Mouse (Mus musculus): ENCODE results near the gene Klrb1. TPM values are rescaled to one million over a fixed set of nuclear protein-coding genes. Genes with fewer than 3 reads are reported as not detected.

Gene Klrb1
- total RNA-seq, 2 experiments from 2014 or later: not detected

- no peak for DNase-seq (ENCODE audit: low spot score in 2 of 2)
Observed at GRCm38 (mm10) chr6:128736100-128736499, 13.2 kb upstream of the Klrb1 start.

- DNase-seq (ENCODE audit: low spot score in 2 of 2): no peak
Observed at GRCm38 (mm10) chr6:128734896-128735295, 12.0 kb upstream of the Klrb1 start.

GRCm38 (mm10) chr6:128733908-128734679 is 11.2 kb upstream of the Klrb1 start:
- DNase-seq (ENCODE audit: low spot score in 2 of 2): no peak

GRCm38 (mm10) chr6:128732032-128732431 is 9.2 kb upstream of the Klrb1 start:
- DNase-seq (ENCODE audit: low spot score in 2 of 2): no peak

- no peak for DNase-seq (ENCODE audit: low spot score in 2 of 2)
Observed at GRCm38 (mm10) chr6:128701691-128702090, 21.2 kb downstream of the Klrb1 start.

- DNase-seq (ENCODE audit: low spot score in 2 of 2): no peak
Observed at GRCm38 (mm10) chr6:128679574-128679973, 43.3 kb downstream of the Klrb1 start.

GRCm38 (mm10) chr6:128669936-128670335 is 52.9 kb downstream of the Klrb1 start:
- no peak for DNase-seq (ENCODE audit: low spot score in 2 of 2)

GRCm38 (mm10) chr6:128662206-128662605 is 60.7 kb downstream of the Klrb1 start, which contains the start of gene Clec2h:
Gene Clec2h, plus strand, starts transcription at chr6:128662385.
- no peak for DNase-seq (ENCODE audit: low spot score in 2 of 2)

GRCm38 (mm10) chr6:128661249-128661648 is 61.6 kb downstream of the Klrb1 start:
- DNase-seq (ENCODE audit: low spot score in 2 of 2): no peak

Other genes starting within 250 kb of the Klrb1 start
- 100 to 1,000 TPM in 1 of 2 experiments, 10 to 100 TPM in 1; 15.0 to 306 TPM for gene Pzp, start 196.3 kb downstream of the Klrb1 start, total RNA-seq (2021)
- 1 to 10 TPM in 1 of 2 experiments, not detected in 1; 1.1 TPM for gene A2ml1, start 141.5 kb downstream of the Klrb1 start, total RNA-seq (2021)
- gene Klrb1a, start 99.5 kb downstream of the Klrb1 start, total RNA-seq (2021): not detected
- gene Clec2h, start 60.7 kb downstream of the Klrb1 start, total RNA-seq (2021): 1 to 10 TPM; 2.3 to 3.9 TPM
- under 1 TPM; 0.11 to 0.25 TPM for gene Klrb1c, start 66.2 kb upstream of the Klrb1 start, total RNA-seq (2021)
- gene Gm44511, start 103.3 kb upstream of the Klrb1 start, total RNA-seq (2021): not detected
- gene Klrb1b, start 103.3 kb upstream of the Klrb1 start, total RNA-seq (2021): under 1 TPM in 1 of 2 experiments, not detected in 1; 0.79 TPM
- under 1 TPM in 1 of 2 experiments, not detected in 1; 0.23 TPM for gene Clec2i, start 164.5 kb upstream of the Klrb1 start, total RNA-seq (2021)
- gene BC035044, start 168.1 kb upstream of the Klrb1 start, total RNA-seq (2021): 1 to 10 TPM in 1 of 2 experiments, under 1 TPM in 1; 0.67 to 1.7 TPM
- gene Clec2g, start 211.3 kb upstream of the Klrb1 start, total RNA-seq (2021): 1 to 10 TPM; 1.7 to 2.7 TPM